Mouse (Mus musculus) hindbrain, postnatal 0 days (tissue): ENCODE measurements around the gene Zp1. TPM values are rescaled to one million over a fixed set of nuclear protein-coding genes. Genes with fewer than 3 reads are reported as not detected.

Experiments
- ATAC-seq: fragments of 200-750 bp; cut with Nextera tagmentation; 2 replicates; pipeline ENCODE4 v1.8.0; 2017; ENCODE audit warnings: mild to moderate bottlenecking, moderate TSS enrichment, moderate library complexity
- DNase-seq: peaks from one replicate; pipeline ENCODE4 v3.0.0-alpha.2; 2015; ENCODE audit warnings: low spot score
- H3K27ac ChIP-seq: fragments of 300-500 bp; sonication (generic); 2 replicates; pipeline ENCODE4 v1.5.1; 2014; ENCODE audit warnings: mild to moderate bottlenecking
- H3K27me3 ChIP-seq: fragments of 300-500 bp; sonication (generic); 2 replicates; pipeline ENCODE4 v1.6.1; 2014; ENCODE audit warnings: low read length, mixed read lengths; ENCODE audit not compliant: insufficient read depth
- H3K36me3 ChIP-seq: fragments of 300-500 bp; sonication (generic); 2 replicates; pipeline ENCODE4 v1.6.1; 2014; ENCODE audit warnings: low read length, mixed read lengths; ENCODE audit not compliant: insufficient read depth
- H3K4me1 ChIP-seq: fragments of 300-500 bp; sonication (generic); 2 replicates; pipeline ENCODE4 v1.6.1; 2014; ENCODE audit warnings: antibody characterized with exemption, low read length, mixed read lengths; ENCODE audit not compliant: insufficient read depth
- H3K4me2 ChIP-seq: fragments of 300-500 bp; sonication (generic); 2 replicates; pipeline ENCODE4 v1.6.1; 2014; ENCODE audit warnings: low read depth, mild to moderate bottlenecking, low read length, moderate library complexity, mixed read lengths
- H3K4me3 ChIP-seq: fragments of 300-500 bp; sonication (generic); 2 replicates; pipeline ENCODE4 v1.5.1; 2014; ENCODE audit warnings: low read length
- H3K9ac ChIP-seq: fragments of 300-500 bp; sonication (generic); replicated peaks from 2 replicates; pipeline ENCODE4 v1.6.1; 2014; ENCODE audit warnings: mild to moderate bottlenecking, low read length, moderate library complexity, mixed read lengths
- H3K9me3 ChIP-seq: fragments of 300-500 bp; sonication (generic); 2 replicates; pipeline ENCODE4 v1.6.1; 2016; ENCODE audit warnings: low read length, mixed read lengths
- CTCF ChIP-seq: IDR thresholded peaks from 2 replicates; pipeline ENCODE4 v1.5.1; 2016; ENCODE audit warnings: antibody characterized with exemption, control low read depth, low read depth
- WGBS: fragments of 180-500 bp; shearing (Covaris S2); extraction: QIAGEN DNeasy Blood & Tissue Kit; methylation state at CpG from one replicate; pipeline ENCODE4 v1.1.7; 2014; 5-methylcytosine and 5-hydroxymethylcytosine counted together
- polyA plus RNA-seq: library from polyadenylated mRNA; unstranded; fragments of >200 nt; fragmentation: Nextera tagmentation; extraction: Ambion mirVana; gene quantifications from 2 replicates; pipeline ENCODE4 v1.2.1, GENCODE M21; 2015
- total RNA-seq: library from RNA; depleted of rRNA; stranded (reverse); fragments of >200 nt; gene quantifications from 2 replicates; pipeline ENCODE4 v1.2.3, GENCODE M21; 2014

The Zp1 gene
- total and polyA plus RNA-seq, 2 experiments from 2014 or later = 0.60 to 1.2 TPM

- WGBS = 19% methylated on average over 37 of the region's 37 CpGs
- DNase-seq = peak; percentile 90
- H3K36me3 ChIP-seq = peaks cover 31% of the 10 kb centered on the region
Observed at GRCm38 (mm10) chr19:10940097-10940800, 19.8 kb upstream of the Zp1 start.

DNA sequence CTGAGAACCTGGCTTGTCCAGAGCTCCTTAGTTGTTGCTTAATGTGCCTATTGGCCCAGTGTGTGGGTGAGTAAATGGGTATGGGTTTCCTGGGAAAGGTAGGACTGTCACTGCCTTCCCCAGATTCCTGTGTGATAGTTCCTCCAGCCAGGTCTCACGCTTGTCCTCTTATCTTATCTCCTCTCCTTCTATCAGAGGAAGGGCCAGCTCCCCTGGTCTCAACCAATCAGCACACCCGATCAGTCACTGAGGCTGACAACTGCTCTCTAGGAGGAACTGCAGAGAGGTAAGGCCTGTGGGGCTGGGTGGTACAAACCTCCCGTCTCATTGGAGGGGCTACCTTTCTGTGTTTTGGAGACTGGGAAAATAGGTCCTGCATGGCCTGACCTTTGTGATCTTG lies 18.3 kb upstream of the Zp1 start:
- Histone ChIP-seq H3K4me1 (peaks cover 8% of the 10 kb centered on the region), H3K9me3 (no peaks in the 10 kb centered on the region), H3K4me2 (no peak overlapping the region), H3K36me3 (peaks cover 20% of the 10 kb centered on the region), H3K27me3 (no peaks in the 10 kb centered on the region), H3K9ac (no peak overlapping the region), H3K27ac (no peak overlapping the region), H3K4me3 (no peak overlapping the region)
- ATAC-seq (no peak), DNase-seq (no peak)
- 76% methylated on average over 3 of the region's 3 CpGs for WGBS
- no peak for TF ChIP-seq CTCF

More at GRCm38 (mm10) chr19:10940097-10940800, 19.8 kb upstream of the Zp1 start:
- Histone ChIP-seq H3K9me3 (no peaks in the 10 kb centered on the region), H3K9ac (peak overlapping the region; percentile 49), H3K4me3 (peak overlapping the region; percentile 19), H3K4me2 (peak overlapping the region; percentile 58), H3K27ac (peak overlapping the region; percentile 33; the same call in 1 of the 2 replicates), H3K4me1 (peaks cover 8% of the 10 kb centered on the region), H3K27me3 (no peaks in the 10 kb centered on the region)
- peak; percentile 87 for TF ChIP-seq CTCF
- ATAC-seq = peak; percentile 91

DNA sequence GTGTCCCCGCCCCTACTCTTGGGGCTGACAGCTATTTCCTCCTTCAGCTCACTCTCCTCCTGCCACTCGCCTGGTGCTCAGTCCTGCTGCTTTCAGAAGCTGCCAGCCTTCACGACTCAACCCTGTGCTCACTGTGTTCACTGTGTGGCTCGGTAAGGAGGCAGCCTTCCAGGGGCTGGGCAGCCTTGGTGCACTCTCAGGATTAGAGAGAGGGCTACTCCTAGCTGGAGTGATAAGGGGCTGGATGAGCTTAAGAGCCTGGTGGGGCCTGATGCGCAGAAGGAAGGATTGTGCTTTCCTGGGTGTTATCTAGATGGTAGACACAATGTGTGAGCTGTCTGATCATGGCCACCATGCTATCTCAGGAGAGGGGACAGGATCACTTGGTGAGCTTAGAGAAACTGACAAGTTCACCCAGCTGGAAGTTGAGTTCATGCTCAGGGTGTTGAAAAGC lies 16.7 kb upstream of the Zp1 start, which contains the start of gene Ptgdr2:
Ptgdr2 (plus strand) TSS at position 51 of the 454 bp plus-strand sequence.
- H3K4me3 ChIP-seq = no peak within 1 kb of the TSS
- peaks cover 4% of the 10 kb centered on the region; the same call in 1 of the 2 replicates for H3K36me3 ChIP-seq
- H3K4me1 ChIP-seq = peaks cover 8% of the 10 kb centered on the region
- WGBS = 54% methylated on average over 5 of the region's 5 CpGs
- no peak for TF ChIP-seq CTCF
- DNase-seq = no peak
- no peaks in the 10 kb centered on the region for H3K9me3 ChIP-seq
- H3K4me2 ChIP-seq = no peak within 1 kb of the TSS
- no peak within 1 kb of the TSS for H3K9ac ChIP-seq
- no peak for ATAC-seq
- no peaks in the 10 kb centered on the region for H3K27me3 ChIP-seq
- H3K27ac ChIP-seq = no peak within 1 kb of the TSS

GRCm38 (mm10) chr19:10936077-10936476 lies 15.6 kb upstream of the Zp1 start:
- Histone ChIP-seq H3K36me3 (no peaks in the 10 kb centered on the region), H3K4me3 (no peak overlapping the region), H3K4me2 (no peak overlapping the region), H3K27me3 (no peaks in the 10 kb centered on the region), H3K27ac (no peak overlapping the region), H3K4me1 (peaks cover 6% of the 10 kb centered on the region), H3K9ac (no peak overlapping the region), H3K9me3 (no peaks in the 10 kb centered on the region)
- 93% methylated on average over 5 of the region's 5 CpGs for WGBS
- DNase-seq (no peak), ATAC-seq (no peak)
- TF ChIP-seq CTCF = peak; percentile 36

GRCm38 (mm10) chr19:10935029-10935428 lies 14.6 kb upstream of the Zp1 start:
- no peak for ATAC-seq

GRCm38 (mm10) chr19:10930641-10931040 lies 10.2 kb upstream of the Zp1 start:
- no peaks in the 10 kb centered on the region for H3K36me3 ChIP-seq
- WGBS = 82% methylated on average over 2 of the region's 2 CpGs
- H3K4me3 ChIP-seq = no peak overlapping the region
- no peak overlapping the region for H3K9ac ChIP-seq
- TF ChIP-seq CTCF = no peak
- H3K9me3 ChIP-seq = no peaks in the 10 kb centered on the region
- ATAC-seq (no peak), DNase-seq (no peak)
- H3K27me3 ChIP-seq = no peaks in the 10 kb centered on the region
- no peaks in the 10 kb centered on the region for H3K4me1 ChIP-seq
- no peak overlapping the region for H3K4me2 ChIP-seq
- no peak overlapping the region for H3K27ac ChIP-seq

More at GRCm38 (mm10) chr19:10935029-10935428, 14.6 kb upstream of the Zp1 start:
- WGBS = 21% methylated on average over 5 of the region's 5 CpGs
- Histone ChIP-seq H3K27ac (no peak overlapping the region), H3K4me1 (no peaks in the 10 kb centered on the region), H3K9me3 (no peaks in the 10 kb centered on the region), H3K9ac (no peak overlapping the region), H3K27me3 (no peaks in the 10 kb centered on the region), H3K4me3 (no peak overlapping the region), H3K36me3 (no peaks in the 10 kb centered on the region), H3K4me2 (no peak overlapping the region)
- TF ChIP-seq CTCF = no peak
- peak; percentile 7 for DNase-seq

GRCm38 (mm10) chr19:10926666-10927065 lies 6.2 kb upstream of the Zp1 start:
- H3K36me3 ChIP-seq = no peaks in the 10 kb centered on the region
- H3K9ac ChIP-seq = no peak overlapping the region
- H3K4me1 ChIP-seq = no peaks in the 10 kb centered on the region
- no peak overlapping the region for H3K4me2 ChIP-seq
- H3K9me3 ChIP-seq = no peaks in the 10 kb centered on the region
- H3K4me3 ChIP-seq = no peak overlapping the region
- no peaks in the 10 kb centered on the region for H3K27me3 ChIP-seq
- ATAC-seq (no peak), DNase-seq (no peak)
- TF ChIP-seq CTCF = no peak
- peak overlapping the region; percentile 46; the same call in 1 of the 2 replicates for H3K27ac ChIP-seq
- 38% methylated on average over 4 of the region's 4 CpGs for WGBS
